Mouse (Mus musculus) neutrophil, adult 59 days (primary cell): ENCODE data around the gene Rce1. TPM values are rescaled to one million over a fixed set of nuclear protein-coding genes. Genes with fewer than 3 reads are reported as not detected.

Source experiments
- total RNA-seq, 2 experiments: library from RNA; stranded (reverse); gene quantifications; 1 replicate in 1 of 2; 2 replicates in 1 of 2; pipeline ENCODE4 v1.2.4; 2023

Gene Rce1
- total RNA-seq: 10 to 100 TPM; 12.7 to 12.8 TPM

DNA sequence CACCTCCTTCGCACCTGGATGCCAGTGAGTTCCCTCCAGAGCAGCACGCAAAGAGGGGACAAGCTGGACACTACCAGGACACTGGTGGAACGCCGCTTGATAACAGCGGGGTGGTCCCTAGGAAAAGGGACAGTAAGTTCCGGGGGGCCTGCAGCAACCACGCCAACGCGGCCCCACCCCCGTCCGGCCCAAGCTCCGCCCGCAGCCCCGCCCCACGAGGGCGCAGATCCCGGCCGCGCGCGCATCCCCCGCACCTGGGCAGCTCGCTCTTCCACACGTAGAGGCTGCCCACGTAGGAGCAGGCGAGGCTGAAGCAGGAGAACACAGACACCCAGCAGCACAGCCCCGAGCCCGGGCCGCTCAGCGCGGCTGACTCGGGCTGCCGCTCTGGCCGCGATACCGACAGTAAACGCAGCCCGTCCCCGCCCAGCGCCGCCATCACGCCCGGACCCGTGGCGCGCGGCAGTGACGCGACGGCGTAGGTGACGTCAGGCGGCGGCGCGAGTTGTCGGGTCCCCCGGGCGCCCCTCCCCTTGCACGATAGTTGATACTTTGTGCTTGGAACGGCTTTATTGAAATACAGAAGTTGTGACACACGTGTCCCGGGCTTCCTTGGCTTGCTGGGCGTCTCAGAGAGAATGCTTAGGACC lies at the start of gene Rce1:
TSS of gene Rce1 (minus strand) at position 463 of the 650 bp plus-strand sequence.

DNA sequence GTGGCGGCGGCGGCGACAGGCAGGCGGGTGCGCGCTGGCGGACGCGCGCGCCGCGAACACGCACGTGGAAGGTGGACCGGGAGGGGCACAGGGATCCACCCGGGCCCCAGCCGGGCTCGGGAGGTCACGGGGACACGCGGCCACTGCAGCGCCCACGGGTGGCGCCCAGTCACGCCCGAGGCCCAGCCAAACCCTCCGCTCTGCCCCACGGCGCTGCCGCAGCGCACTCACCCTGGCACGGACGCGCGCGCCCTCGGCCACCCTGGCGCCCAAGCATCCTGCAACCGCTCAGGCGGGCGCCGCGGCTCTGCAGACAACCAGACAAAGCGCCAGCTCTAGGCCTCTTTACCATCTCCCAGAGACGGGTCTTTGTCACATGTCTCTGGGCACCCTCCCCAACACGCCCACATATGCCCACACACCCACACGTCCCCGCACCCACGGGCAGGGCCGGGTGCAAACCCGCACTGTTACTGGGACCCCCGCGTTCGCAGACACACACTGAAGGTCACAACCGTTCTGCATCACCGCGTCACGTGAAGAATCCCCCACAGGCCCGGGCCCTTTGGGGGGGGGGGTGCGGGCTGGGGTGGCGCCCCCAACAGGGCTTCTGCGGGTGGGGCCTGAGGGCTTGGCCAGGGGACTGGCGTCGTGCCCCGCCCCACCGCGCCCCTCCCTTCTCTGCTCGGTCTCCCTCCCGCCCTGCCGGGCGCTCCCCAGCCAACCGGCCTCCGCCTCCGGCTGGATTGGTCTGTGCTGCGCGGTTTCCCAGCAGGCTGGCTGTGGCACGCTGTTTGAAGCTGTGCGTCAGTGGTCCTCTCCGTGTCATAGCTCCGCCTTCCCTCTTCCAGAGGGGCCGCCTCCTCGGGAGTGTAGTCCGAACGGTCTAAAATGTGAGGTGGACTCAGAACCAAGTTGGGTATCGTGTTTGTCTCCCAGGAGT lies 10.0 kb downstream of the Rce1 start, which contains the start of gene Lrfn4:
TSS of gene Lrfn4 (minus strand) at position 517 of the 943 bp plus-strand sequence.

Other genes with a start within 250 kb of the Rce1 start
- gene Kdm2a, start 227.4 kb downstream of the Rce1 start, total RNA-seq: 100 to 1,000 TPM in 1 of 2 experiments, 10 to 100 TPM in 1; 98.8 to 114 TPM
- gene Rhod, start 186.2 kb downstream of the Rce1 start, total RNA-seq: not detected
- gene Syt12, start 148.2 kb downstream of the Rce1 start, total RNA-seq: under 1 TPM in 1 of 2 experiments, not detected in 1; 0.09 TPM
- gene 2010003K11Rik, start 127.1 kb downstream of the Rce1 start, total RNA-seq: not detected
- gene Pcx, start 115.2 kb downstream of the Rce1 start, total RNA-seq: 1 to 10 TPM; 3.2 to 3.6 TPM
- under 1 TPM; 0.49 to 0.88 TPM for gene Lrfn4, start 10.0 kb downstream of the Rce1 start, total RNA-seq
- gene Gm960, start 73.0 kb upstream of the Rce1 start, total RNA-seq: not detected
- not detected for gene Sptbn2, start 85.5 kb upstream of the Rce1 start, total RNA-seq
- 1 to 10 TPM; 6.2 to 8.2 TPM for gene Rbm4b, start 130.9 kb upstream of the Rce1 start, total RNA-seq
- gene Rbm4, start 168.3 kb upstream of the Rce1 start, total RNA-seq: 10 to 100 TPM; 36.7 to 43.1 TPM
- 10 to 100 TPM; 12.2 to 18.1 TPM for gene Gm21992, start 186.0 kb upstream of the Rce1 start, total RNA-seq
- gene Rbm14, start 186.0 kb upstream of the Rce1 start, total RNA-seq: 10 to 100 TPM; 47.6 to 49.2 TPM
- gene Ccs, start 213.7 kb upstream of the Rce1 start, total RNA-seq: 10 to 100 TPM; 12.8 to 19.1 TPM
- not detected for gene Ccdc87, start 213.7 kb upstream of the Rce1 start, total RNA-seq
- 1 to 10 TPM; 2.0 to 4.6 TPM for gene Ctsf, start 229.5 kb upstream of the Rce1 start, total RNA-seq